Mouse (Mus musculus) c-Kit-positive CD71-negative TER-119-negative erythroid progenitor cells, embryonic 14.5 days (primary cell): ENCODE results near the gene Dbnl.
"Not testable (repeated sequence)": the region's sequence is repeated elsewhere in the genome, so short reads cannot be mapped to it uniquely, and the experiment has no call there.

Source experiments
- DNase-seq: peaks from one replicate; pipeline ENCODE4 v3.0.0-alpha.2; 2013; ENCODE audit warnings: low read depth

The Dbnl gene

DNA sequence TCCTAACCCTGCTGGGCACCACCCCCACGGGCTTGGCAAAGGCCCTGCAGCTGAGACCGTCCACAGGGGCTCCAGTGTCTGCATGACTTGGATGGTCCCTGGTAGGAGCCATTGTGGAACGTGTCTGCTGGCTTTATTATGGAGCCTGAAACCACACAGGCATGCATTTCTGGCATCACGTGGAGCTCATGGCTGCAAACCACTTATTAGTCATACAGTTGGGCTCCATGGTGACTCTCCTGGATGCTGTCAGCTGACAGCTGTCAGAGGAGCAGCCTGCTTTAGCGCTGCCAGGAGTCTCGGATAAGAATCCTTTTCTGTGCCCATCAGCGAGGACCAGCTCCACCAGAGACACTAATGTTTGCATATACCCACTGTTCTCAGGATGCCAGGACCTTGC is 7.4 kb downstream of the Dbnl start:
- no peak for DNase-seq

DNA sequence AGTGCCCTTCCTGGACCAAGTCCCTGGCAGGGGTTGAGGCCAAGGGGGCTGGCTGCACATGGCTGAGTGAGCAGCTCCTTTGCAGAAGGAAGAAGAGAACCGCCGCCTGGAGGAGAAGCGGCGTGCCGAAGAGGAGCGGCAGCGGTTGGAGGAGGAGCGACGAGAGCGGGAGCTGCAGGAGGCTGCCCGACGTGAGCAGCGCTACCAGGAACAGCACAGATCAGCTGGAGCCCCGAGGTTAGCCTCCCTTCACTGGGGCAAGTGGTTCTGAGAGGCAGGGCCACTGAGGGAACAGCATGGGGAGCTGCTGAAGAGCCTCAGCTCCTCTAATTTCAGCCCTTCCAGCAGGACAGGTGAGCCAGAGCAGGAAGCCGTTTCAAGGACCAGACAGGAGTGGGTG is 8.7 kb downstream of the Dbnl start:
- no peak for DNase-seq

DNA sequence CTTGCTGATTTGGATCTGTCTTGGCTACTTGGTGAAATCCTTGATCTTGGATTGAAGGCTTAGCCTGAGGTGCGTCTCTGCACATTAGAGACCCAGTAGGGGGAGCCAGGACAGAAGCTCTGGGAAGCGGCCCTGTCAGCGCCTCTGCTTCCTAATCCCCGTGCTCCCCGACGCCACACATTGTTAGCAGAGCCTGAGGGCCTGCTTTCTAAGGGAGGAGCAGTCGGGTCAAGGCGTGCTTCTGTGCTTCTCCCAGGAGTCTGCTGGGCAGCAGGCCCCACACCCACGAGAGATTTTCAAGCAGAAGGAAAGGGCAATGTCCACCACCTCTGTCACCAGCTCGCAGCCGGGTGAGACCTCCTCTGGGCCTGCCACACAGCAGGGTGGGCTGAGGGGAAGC is 9.1 kb downstream of the Dbnl start:
- no peak for DNase-seq

DNA sequence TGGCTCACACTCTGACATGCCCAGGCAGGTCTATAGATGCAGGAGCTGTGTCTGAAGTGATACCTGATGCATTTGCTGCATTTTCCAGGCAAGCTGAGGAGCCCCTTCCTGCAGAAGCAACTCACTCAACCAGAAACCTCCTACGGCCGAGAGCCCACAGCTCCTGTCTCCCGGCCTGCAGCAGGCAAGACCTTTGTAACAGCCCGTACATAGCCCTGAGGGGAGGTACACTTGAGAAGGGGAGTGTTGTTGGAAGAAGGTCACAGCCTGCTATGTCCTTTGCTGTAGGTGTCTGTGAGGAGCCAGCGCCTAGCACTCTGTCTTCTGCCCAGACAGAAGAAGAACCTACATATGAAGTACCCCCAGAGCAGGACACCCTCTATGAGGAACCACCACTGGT is 9.6 kb downstream of the Dbnl start:
- DNase-seq: no peak

DNA sequence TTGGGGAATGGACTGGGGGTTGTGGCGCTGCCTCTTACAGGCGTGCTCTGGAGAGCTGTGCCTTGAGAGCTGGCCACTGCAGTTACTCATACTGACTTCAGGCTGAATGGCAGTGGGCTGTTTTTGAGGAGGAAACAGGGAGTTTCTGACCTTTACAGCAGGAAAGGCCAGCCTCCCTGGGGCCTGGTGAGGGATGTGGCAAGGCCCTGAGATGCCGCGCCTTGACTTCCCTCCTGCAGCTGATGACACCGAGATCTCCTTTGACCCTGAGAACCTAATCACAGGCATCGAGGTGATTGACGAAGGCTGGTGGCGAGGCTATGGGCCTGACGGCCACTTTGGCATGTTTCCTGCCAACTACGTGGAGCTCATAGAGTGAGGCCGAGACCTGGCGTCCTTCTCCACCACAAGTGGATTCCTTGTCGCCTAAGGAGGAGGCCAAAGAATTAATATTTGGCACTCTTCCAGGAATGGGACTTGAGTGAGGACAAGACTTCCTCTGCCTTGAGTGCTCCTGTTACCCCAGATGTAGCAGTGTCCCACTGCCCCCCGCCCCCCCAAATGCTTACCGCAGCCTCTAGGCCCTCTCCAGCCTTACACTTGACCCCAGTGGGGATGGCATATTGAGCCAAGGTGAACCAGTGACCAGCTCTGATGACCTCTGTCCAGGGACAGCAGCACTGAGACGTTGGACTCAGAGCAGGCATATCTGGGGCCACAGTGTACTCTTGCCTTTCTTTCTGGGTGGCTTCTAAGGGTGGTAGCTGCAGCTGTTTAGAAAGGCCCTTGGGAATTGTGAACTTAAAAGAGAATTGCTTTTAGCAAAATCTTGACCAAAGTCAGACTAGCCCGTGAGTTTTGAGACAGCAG is 11.6 kb downstream of the Dbnl start:
- DNase-seq: no peak

DNA sequence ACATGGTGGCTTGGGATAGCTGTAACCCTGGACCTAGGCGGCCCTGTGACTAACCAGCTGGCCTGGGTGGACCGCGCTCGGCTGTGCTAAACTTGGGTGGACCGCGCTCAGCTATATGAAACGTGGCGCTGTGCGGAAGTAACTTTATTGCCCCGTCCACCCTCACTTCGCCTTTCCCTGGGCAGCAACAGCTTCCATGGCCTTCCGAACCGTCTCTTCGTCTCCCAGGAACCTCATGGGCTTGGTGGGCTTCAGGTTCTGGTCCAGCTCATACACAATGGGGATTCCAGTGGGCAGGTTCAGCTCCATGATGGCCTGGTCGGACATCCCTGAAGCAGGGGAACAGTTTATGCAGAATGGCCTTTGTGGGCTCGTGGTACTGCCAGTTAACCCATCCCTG is 13.2 kb downstream of the Dbnl start:
- no peak for DNase-seq

DNA sequence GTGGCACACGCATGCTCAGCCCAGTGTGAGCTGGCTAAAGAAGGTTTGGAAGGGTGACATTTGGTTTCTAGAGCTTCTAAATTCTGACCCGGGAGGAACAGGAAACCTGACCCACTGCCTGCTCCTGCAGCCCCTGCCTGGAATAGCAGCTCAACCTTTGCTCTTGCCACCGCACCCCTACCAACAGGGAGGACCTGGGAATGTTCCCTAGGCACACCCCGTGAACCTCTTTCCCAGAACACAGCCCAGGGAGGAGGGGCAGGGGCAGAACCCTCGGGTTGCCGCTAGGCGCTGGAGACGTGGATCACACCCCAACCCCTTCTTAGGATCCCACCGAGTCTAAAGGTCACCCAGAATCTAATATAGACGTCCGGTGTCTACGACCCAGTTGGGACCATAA is 13.7 kb downstream of the Dbnl start:
- DNase-seq: no peak

DNA sequence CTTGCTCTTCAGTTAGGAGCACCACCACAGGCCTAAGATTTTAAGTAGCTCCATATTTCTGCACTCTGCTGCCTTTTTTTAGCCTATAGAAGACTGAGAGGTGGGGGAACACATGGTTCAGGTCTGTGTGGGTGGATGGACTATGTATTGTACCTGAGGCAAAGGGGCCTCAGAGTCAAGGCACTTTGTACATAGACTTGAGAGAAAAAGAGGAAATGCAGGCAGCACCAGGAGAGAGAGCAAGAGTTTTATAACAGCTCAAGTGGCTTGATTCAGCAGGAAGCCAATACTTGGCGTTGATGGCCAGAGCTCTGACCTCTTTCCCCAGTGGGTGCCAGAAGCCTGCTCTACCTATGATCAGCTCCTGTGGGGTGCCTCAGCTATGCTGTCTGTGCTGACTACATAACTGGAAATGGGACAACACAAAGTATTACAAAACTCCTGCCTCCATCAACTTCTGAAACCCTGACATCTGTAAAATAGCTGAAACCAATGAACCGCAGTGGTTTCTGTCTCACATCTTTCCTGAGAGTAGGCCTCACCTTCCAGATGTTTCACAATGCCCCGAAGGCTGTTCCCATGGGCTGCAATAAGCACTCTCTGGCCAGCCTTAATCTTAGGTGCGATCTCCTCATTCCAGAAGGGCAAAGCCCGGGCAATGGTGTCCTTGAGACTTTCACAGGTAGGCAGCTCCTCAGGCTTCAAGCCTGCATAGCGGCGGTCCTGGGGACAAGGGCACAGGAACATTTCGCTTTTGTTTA is 14.3 kb downstream of the Dbnl start:
- DNase-seq: no peak

DNA sequence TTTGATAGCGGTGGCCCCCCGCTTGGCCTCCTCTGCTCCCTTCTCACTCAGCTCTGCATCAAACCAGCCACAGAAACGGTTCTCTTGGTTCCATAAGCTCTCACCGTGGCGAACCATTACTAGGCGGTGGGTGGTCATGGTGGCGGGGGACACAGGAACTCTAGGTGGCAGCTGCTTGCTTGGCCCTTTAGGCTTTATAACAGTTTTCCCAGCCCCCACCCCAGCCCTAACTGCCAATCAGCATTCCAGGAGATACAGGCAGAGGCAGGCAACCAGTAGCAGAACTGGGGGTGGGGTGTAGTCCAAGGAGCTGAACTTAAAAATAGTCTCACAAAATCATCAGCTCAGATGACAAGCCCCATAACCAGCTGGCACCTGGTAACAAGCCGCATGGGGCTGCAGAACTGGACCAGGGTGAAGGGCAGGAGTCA is 15.3 kb downstream of the Dbnl start, which contains the start of gene Pgam2:
Gene Pgam2, minus strand, starts transcription at position 183 of the 431 bp plus-strand sequence.
- no peak for DNase-seq

DNA sequence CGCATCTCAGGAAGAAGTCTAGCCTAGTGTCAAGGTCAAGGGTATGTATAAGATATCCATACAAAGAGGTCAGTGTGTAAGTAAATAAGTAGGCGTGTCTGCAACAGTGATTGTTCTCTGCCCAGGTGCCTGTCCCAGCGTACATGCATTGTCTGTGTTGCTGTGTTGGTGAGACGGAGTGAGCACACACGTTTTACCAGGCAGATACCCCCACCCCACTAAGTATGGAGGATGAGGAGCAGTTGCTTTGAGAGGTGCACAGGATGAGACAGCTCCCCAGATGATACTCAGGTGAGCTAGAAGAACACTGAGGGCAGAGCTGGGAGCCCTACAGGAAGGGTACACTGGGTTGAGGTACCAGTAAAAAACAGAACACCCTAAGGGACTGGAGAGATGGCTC is 15.9 kb downstream of the Dbnl start:
- no peak for DNase-seq

DNA sequence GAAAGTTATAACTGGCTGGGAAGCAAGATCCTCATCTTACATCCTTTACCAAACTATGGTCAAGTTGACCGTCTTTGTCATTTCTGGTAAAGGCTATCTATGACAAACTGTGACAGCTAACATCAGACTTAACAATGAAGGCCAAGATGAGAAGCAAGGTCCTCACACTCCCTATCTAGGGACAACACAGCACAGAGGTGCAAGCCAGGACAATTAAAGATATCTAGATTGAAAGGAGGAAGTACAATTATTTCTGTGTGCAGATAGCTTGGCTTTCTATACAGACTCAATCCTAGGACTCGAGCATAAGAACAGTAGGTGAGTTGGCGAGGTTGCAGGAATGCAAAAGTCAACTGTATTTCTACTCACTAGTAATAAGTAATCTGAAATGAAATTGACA is 17.4 kb downstream of the Dbnl start:
- DNase-seq: no peak

DNA sequence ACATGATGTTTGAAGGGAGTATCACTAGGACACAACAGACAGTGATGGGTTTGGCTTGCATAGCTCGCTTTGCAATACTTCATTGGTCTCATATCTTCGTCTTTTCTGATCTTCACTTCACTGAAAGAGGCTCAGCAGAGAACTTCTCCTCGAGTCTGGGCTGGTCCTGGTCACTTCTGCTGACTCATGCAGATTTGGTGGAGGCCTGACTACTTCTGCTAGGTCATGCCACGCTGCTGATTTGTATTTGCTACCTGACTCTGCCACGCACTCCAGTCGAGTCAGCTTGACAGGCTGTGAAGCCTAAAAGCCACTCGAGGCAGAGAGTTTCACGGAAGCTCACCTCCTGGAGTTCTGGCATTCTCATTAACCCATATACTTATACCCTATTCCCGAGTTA is 19.7 kb downstream of the Dbnl start:
- no peak for DNase-seq

DNA sequence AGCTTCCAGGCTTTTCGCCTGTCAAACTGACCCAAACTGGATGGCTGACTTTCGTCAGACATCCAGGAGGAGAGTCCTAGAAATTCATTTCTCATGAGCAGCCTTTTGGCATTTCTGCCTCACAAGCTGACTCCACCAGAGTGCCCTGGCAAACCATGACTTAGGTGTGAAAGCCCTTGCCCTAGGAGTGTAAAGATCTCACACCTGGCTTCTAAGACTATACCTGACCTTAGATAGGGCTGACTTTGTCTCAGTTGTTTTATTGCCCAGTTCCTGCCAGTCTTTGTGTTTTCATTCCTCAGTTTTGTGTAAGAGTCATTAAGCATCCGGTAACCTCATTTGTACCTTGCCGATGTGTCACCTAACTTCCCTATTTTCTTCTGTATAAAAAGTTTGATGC is 21.2 kb downstream of the Dbnl start:
- not testable (repeated sequence) for DNase-seq

DNA sequence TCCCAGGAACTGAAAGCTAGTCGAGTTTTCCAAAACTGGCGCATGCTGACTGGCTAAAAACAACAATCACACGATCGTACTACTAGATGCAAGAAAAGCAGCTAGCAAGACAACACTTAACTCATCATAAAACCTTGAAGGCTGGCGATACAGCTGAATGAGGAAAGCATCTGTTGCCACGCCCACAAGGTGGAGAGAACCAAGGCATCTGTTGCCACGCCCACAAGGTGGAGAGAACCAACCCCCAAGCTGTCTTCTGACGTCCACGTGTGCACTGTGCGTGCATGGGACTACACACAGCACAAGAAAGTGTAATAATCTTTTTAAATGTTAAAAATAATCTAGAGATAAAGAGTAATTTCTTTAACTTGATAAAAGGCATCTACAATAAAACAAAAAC is 25.1 kb downstream of the Dbnl start:
- DNase-seq: no peak

DNA sequence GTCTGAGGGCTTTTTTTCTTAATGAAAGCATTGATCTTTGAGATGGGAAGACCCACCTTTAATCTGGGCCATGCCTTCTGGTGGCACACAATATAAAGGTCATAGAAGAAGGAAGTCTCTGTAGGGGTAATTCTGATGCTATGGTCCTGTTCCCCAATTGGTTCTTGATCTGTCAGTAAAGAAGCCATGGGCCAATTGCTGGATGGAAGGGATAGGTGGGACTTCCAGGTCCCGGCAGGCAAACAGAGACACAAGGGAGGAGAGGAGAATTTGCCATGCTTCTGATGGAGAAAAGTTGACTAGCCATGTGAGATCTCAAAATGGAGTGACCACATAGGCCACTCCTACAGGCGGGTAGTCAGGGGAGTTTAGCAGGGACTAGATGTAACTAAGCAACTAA is 30.9 kb downstream of the Dbnl start:
- no peak for DNase-seq

DNA sequence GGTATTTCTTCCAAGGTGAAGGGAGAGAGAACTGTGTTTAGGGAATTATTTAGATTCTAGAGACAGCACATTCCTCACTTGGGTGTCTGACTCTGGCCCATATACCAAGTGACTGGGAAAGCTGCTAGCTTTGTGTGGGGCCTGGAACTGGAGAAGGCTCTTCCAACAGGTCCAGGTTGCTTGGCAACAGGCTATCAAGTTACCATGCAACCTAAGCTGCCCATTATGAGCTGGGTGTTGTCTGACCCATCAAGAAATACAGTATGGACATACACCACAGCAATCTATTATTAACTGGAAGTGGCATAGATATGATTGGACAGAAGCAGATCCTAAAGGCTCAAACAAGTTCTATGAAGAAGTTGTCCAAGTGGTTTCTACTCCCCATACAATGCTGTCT is 37.1 kb downstream of the Dbnl start:
- DNase-seq: no peak

DNA sequence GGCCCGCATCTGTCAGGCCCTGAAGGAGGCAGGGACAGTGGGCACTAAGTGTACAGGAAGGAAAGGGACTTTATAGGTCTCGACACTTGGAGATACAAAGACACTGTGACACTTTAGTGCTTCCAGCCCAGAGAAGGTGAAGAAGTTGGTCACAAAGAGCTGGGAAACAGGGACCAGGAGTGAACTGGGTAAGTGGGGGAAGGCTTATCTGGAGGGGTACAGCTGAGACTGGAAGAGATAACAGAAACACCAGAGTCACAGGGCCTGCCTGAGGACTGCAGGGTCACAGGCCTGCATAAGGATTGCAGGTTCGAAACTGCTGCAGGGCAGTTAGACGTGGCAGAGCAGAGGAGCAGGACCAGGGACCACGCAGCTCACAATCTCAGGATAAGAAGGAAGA is 39.6 kb downstream of the Dbnl start:
- no peak for DNase-seq

DNA sequence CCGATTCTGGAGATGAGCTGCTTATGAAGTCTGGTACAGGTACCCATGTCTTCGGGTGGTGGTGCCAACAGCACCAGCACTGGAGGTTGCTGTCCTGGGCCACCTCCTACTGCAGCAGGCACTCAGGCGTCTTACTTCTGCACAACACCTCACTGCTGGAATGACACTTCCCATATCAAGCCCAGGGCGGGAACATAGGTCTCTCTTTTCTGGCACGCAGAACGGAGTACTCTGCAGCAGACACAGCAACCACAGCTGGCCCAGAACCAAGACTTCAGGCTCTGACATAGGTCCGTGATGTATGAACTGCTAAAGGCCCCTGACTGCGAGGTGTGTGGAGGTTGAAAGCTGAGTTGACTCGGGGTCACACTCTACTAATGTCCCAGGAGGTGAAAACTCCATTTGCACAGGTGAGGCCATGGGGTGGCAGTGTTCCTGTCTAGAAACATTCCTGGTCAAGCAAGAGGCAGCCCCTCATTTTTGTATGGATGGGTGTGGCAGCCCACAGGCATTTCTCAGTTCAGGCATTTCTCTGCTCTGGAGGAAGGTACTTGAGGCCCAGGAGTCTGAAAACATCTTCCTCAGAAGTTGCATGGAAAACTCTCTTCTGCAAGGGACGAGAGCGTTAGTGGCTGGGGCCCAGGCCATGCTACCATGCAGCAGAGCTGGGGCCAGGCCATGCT is 40.4 kb downstream of the Dbnl start:
- no peak for DNase-seq

DNA sequence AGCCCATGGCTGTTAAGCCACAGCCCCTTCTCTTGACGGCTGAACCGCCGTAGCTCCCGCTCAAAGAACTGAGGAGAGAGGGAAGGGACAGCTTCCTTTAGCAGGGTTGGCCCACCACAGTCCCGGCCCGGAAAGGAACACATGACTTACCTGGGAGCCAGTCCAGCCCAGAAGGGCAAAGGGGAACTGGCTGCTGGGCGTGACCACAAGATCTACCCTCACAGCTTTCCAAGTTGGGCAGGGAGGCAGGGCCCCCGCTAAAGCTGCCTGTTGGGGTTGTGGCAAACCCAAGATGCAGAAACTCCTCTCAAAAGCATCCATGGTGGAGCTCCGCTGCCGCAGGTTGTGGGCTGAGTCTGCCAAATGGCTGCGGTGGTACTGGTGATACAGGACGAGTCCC is 41.0 kb downstream of the Dbnl start:
- DNase-seq: no peak

DNA sequence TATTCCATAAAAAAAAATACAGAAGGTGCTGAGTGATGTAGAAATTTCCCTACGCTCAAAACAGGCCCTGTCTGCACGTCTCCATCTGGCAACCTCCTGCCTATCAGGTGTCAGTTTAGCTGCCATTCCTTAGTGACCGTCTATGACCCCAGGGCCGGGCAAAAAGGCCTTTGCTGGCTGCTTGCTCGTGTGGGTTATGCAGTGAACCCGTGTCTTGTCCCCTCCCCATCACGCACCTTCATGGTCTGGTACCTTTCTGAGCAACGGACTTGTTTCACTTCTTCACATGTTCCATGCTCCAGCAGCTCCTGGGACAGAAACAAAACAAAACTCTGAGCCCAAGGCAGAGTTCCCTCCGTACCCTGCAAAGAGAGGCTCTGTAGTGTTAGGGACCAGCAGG is 46.2 kb downstream of the Dbnl start:
- no peak for DNase-seq

DNA sequence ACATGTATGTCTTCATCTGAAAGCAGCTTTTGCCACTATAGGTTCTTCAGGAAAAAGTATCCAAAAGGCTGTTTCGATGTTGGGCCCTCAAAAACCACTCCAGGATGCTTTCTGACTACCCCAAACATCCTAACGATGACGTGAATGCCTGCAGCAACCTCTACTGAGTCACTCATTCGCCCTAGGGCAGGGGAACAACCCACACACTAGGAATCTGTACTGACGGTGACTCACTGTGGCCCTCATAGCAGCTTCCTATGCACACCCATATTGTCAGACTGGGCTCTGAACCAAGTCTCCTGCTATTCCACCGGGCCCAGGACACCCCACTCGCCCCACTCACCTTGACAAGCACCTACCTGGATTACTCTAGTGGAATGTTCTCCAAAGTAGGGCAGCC is 46.8 kb downstream of the Dbnl start:
- DNase-seq: no peak

DNA sequence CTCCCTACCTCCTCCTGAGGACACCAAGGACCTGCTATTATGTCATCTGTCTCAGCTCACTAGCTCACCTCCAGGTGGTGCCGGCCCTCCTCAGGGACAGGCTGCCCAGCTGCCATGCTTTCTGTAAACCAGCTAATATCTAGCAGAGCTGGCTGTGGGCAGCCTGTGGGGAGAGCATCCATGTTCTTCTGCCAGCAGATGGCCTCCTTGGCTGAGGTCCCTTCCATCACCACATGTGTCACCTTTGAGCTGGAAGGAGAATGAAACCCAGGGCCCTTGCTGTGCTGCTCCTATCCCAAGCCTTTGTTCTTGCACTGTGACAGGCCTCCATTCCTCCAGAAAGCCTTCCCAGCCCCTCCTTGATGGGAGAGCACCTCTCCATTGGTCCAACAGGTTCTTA is 47.8 kb downstream of the Dbnl start:
- no peak for DNase-seq
